Mouse (Mus musculus) lung, postnatal 36 days (tissue): ENCODE measurements around the gene Tmem178b.

ENCODE experiments used
- DNase-seq: peaks from one replicate; pipeline ENCODE4 v3.0.0; 2022; ENCODE audit warnings: mixed read lengths

Tmem178b gene

DNA sequence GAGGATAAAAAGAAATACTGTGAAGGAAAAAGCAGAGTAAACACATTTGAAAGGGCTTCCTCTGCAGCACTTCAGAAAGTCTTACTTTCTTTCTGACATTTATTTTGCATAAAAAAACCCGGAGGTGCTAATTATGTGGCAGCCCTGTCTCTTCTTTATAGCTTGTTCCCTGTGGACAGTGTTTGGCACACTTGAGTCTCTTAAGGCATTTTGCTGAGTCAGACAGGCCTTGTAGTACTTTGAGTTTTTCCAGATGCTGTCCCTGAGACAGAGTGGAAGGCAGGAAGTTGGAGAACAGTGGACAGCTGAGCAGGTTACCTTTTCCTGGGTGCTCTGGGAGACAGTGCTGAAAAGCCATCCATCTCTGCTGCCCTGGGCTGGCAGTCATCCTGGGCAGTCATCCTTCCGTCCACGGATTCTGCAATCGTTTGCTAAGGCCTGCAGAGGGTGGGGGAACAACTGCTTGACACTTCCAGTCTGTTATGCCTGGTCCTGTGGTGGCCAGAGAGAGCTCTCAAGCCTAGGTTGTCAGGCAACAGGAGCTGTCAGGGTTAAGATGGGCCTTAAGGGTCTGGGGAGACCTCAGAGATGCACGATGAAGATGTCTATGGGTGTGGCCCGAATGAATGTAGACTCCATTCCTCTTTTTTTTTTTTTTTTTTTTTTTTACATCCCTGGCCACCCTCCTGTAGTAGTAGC is 46.1 kb downstream of the Tmem178b start:
- no peak for DNase-seq

DNA sequence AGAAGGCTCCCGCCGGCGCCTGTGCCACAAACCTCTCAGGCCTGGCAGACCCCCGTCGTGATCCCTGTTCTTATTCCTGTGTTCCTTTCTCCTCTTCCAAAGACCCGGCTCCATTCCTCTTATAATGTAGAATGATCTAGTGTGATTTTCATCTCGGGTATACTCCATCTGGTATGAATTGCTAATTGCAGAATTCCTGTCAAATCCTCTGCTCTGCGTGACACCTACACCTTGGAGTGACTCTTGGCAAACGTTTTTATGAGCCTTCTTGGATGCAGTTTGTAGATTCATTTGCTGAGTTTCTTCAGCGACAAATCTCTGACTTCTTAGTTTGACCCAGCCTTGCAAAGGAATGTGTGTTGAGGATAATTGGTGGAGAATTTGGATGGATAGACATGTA is 53.4 kb downstream of the Tmem178b start:
- no peak for DNase-seq

DNA sequence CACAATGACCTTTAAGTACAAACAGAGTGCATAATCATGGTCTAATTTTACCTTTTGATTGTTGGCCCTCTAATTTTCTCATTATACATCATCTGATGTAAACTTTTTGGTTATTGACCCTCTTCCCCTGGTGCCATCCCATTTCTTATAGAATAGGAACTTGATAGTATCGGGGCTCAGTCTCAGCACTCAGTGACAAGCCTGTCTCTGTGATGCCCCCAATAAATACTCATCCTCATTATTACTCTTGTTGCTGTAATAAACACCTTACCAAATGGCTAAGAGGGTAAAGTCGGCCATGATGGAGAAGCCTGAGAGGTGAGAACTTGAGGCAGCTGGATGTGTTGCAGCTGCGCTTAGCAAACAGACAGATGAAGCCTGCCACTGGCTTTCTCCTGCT is 63.5 kb downstream of the Tmem178b start:
- no peak for DNase-seq

GRCm38 (mm10) chr6:39940920-39941319 is 67.8 kb downstream of the Tmem178b start:
- no peak for DNase-seq

DNA sequence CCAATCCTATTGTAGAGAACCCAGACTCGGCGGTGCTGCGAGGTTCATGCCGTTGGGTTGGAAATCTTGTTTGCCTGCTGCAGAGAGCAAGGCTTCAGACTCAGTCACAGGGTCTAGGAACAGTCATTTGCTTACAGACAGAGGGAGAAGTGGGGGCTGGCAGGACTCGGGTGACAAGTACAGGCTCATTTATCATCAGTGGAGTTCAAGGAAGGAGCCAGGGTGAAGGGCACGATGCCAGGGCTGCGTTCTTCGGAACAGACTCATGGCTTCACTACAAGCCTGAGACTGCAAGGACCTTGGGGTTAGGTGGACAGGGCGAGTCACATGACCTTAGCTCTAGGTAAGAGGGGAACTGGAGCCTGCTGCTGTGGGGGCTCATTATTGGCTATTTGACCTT is 71.8 kb downstream of the Tmem178b start:
- DNase-seq: no peak

- DNase-seq: no peak
Measured at GRCm38 (mm10) chr6:39945670-39946440, 72.8 kb downstream of the Tmem178b start.

GRCm38 (mm10) chr6:39946601-39947000 is 73.5 kb downstream of the Tmem178b start:
- no peak for DNase-seq

- no peak for DNase-seq
Measured at GRCm38 (mm10) chr6:39953951-39954350, 80.9 kb downstream of the Tmem178b start.

DNA sequence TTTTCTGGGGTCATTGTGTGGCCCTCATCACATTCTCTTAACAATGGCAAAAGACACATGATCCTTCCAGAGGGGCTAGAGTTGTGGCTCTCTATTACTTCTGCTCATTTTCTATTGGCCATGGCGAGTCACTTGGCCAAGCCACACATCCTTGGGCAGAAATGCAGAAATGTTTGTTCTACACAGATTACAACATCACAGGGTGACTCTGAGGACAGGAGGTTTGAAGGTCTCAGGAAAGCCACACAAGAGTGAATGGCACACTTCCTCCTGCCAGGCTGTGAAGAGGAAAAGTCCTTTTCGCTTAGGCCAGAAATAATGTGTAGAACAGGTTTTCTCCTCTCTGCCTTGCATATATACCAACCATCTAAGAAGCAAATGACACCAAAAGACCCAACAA is 82.1 kb downstream of the Tmem178b start:
- DNase-seq: peak; percentile 9

DNA sequence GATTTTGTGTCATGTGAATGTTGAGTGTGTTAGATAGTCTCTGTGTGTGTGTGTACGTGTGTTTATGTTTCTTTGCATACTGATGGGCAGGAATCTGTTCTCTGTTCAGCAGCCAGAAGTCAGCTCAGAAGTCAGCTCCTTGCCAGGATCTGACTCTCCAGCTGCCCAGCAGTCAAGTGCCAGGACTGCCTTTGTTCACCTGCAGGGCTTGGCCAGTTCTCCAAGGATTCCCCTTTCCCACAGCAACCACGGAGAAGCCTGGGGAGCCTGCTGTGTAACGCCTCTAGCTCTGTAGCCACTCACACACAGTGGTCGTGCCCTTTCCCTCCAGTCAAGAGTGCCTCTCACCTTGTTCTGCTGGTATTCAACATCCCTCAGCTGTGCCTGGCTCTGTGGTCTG is 91.5 kb downstream of the Tmem178b start:
- DNase-seq: no peak

DNA sequence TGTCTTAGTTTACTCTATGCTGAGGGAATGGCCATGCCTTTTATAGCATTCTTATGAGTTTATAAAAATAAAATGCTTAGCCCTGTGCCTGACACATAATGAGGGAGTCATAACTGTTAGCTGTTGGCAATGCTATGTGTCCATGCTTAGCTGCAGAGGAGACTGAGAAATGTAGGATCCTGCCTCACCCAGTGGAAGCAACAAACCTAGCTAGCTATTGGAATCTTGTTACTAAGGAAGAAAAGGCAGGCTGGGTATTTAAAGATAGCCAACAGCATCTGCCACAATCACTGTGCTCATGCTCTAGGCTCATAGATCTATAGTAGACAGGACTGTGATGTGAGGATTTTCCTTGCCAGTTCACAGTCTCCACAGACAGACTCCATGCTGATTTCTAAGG is 97.2 kb downstream of the Tmem178b start:
- DNase-seq: no peak

- DNase-seq: no peak
Measured at GRCm38 (mm10) chr6:39978942-39979341, 105.9 kb downstream of the Tmem178b start.

DNA sequence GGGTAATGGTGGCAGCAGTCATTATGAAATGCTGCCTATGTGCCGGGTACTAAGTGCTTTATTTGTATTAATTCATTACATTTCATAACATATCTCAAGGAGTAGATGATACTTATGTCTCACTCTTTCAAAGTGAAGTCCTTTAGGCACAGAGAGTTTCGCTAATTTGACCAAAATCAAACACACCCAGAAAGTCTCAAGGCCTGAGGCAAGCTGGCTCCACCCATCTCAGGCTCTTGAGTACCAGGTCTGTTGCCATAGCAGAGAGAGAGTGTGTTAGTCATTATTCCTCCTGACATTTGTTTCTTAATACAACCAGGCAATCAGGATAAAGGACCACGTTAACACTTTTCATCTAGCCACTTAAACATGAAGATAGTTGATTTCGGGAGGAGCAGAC is 117.7 kb downstream of the Tmem178b start:
- DNase-seq: peak; percentile 34

GRCm38 (mm10) chr6:39991922-39992321 is 118.9 kb downstream of the Tmem178b start:
- DNase-seq: no peak

DNA sequence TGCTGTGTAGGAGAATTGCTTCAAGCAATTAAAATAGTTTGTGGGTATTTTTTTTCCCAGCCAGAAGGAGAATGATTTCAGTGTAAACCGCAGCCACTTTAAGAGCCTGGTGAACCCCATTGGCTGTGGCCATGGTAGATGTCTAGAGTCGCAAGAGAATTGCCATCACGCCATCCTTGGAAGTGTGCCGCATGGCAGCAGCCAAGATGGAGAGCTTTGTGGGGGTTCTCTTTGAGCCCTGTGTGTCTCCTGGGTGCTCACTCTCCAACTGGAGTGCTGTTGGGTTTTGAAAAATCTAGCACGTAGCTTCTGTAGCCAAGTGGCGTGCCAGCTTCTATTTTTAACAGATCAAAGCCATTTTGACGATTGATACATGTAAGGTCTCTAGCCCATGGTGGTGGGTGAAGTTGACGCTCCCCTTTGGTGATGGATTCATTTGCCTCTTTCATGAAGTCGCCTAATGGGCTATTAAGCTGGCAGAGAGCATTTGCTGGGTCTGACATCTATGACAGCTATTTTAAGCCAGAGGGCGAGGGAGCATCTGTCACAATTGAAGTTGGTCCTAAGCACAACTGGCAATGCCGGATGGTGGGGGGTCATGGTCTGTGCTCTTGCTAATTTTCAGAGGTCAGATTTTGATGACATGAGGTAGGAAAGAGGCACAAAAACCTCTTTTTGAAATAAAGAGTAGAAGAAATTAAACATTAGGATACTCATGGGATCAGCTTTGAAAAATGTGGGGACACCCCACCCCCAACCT is 133.1 kb downstream of the Tmem178b start:
- no peak for DNase-seq

DNA sequence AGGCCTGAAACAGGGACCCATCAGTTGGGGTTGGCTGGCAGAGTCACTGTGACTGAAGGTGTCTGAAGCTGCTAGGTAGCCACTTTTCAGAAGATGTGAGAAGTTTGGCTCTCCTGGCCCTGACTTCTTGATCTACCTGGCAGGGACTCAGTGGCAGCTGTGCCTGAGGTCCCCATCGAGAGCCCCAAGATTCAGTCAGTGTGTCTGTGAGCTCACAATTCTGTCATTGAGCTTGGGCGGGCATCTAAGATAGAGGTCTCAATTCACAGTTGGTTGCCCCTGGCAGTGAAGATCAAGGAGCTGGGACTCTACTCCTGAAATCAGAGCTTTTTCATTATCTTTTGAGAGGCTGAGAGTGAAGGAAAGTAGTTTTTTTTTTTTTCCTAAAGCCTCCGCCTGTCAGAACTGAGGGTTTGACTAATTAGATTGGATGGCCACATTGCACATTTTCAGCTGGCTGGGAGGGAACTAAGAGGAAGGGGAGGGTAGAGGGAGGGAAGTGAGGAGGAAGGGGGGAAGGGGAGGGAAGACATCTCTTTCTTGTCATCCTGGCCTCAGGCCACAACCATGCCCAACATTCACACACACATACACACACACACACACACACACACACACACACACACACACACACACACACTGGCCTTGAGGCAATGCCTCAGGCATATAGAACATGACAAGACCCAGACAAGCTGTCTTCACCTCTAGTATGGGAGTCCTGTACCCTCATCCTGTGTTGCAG is 135.3 kb downstream of the Tmem178b start:
- no peak for DNase-seq

DNA sequence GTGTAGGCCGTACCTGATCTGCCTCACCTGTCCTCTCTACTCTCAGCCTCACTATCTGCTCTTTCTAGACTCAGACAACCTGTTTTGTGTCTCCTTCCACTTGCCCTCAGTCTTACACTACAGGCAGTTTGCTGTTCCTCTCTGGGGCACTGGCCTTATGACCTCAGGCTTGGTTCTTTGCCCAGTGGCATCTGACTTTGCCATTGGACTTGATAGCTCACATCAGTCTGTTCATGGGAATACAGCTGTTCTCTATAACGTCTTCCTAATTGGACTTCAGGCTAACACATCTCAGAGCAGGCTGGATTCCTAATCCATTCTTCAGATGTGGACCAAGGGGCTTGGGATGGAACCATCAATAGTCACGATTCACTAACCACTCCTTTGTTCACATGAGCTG is 136.6 kb downstream of the Tmem178b start:
- no peak for DNase-seq

DNA sequence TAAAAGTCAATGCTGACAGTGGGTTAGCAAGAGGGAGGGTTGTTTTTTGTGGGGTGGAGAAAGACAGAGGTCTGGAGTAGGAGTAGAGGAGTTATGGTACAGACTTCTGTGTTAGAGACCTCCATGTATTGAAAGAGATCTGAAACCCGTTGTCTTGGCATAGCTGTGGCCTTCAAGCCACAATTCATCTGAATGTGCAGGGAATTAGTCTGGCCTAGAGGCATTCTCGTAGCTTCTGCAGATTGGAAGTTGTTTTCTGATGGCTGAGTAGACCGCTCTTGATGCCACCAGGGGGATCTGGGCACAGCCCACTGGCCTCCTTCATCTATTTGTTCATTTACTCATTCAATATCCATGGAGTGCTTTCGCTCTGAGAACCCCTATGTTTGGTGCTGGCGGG is 138.0 kb downstream of the Tmem178b start:
- DNase-seq: no peak

DNA sequence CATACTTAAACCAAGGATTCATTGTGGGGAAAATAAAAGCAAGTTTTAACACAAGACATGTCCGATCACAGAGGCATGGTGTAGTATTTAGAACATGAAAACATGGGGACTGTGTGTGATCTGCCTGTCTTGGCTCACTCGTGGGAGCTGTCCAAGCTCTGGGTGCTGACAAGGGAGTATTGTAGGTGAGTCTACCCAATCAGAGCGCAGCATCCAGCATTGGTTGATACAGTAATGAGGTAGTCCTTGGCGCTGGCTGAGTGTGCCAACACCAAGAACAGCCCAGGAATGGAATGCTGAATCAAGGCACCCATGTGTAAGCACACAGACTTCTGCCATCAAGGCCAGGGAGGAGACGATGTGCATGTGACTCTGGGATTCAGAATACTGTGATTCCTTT is 138.5 kb downstream of the Tmem178b start:
- no peak for DNase-seq

GRCm38 (mm10) chr6:40013407-40013806 is 140.3 kb downstream of the Tmem178b start:
- no peak for DNase-seq

DNA sequence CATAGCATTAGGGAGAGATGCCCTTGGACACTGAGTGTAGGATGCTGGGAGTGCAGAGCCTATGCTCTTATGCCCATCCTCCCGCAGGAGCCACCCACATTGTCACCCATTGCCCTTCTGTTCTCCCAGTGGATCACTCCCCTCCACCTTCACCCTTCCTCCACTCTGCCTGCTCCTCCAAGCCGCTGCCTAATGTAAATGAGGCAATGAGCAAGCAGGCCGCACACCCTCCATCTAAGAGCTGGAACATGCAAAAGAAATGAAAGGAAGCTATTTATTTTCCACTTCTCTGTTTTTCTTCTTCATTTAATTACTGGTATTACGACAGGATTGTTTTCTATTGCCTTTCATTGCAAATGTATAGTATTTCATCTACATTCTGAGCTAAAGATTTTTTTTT is 142.1 kb downstream of the Tmem178b start:
- DNase-seq: no peak

- DNase-seq: no peak
Measured at GRCm38 (mm10) chr6:40015711-40016460, 142.8 kb downstream of the Tmem178b start.
